Mouse (Mus musculus) kidney, embryonic 15.5 days (tissue): ENCODE measurements around the gene Pcyt2. TPM values are rescaled to one million over a fixed set of nuclear protein-coding genes. Genes with fewer than 3 reads are reported as not detected.
A peak's percentile ranks its signal among the peaks of the same experiment; 100 is the strongest.

Experiments
- ATAC-seq: fragments of 200-750 bp; cut with Nextera tagmentation; replicated peaks from 2 replicates; pipeline ENCODE4 v1.8.0; 2017; ENCODE audit warnings: moderate TSS enrichment; ENCODE audit not compliant: low FRiP score
- H3K27ac ChIP-seq: fragments of 300-500 bp; sonication (generic); 2 replicates; pipeline ENCODE4 v1.5.1; 2015; ENCODE audit warnings: mild to moderate bottlenecking, inconsistent platforms
- H3K27me3 ChIP-seq: fragments of 300-500 bp; sonication (generic); 2 replicates; pipeline ENCODE4 v1.6.1; 2015; ENCODE audit warnings: inconsistent platforms
- H3K36me3 ChIP-seq: fragments of 300-500 bp; sonication (generic); 2 replicates; pipeline ENCODE4 v1.6.1; 2015; ENCODE audit warnings: inconsistent platforms
- H3K4me1 ChIP-seq: fragments of 300-500 bp; sonication (generic); 2 replicates; pipeline ENCODE4 v1.6.1; 2015; ENCODE audit warnings: inconsistent platforms
- H3K4me2 ChIP-seq: fragments of 300-500 bp; sonication (generic); 2 replicates; pipeline ENCODE4 v1.6.1; 2015; ENCODE audit warnings: moderate library complexity, mild to moderate bottlenecking, inconsistent platforms
- H3K4me3 ChIP-seq: fragments of 300-500 bp; sonication (generic); replicated peaks from 2 replicates; pipeline ENCODE4 v1.5.1; 2015; ENCODE audit warnings: mild to moderate bottlenecking, inconsistent platforms
- H3K9ac ChIP-seq: fragments of 300-500 bp; sonication (generic); 2 replicates; pipeline ENCODE4 v1.6.1; 2015; ENCODE audit warnings: mild to moderate bottlenecking, inconsistent platforms
- H3K9me3 ChIP-seq: fragments of 300-500 bp; sonication (generic); replicated peaks from 2 replicates; pipeline ENCODE4 v1.6.1; 2016; ENCODE audit warnings: inconsistent platforms
- WGBS: fragments of 180-500 bp; shearing (Covaris S2); methylation state at CpG from one replicate; pipeline ENCODE4 v1.1.7; 2015; ENCODE audit warnings: mixed read lengths; 5-methylcytosine and 5-hydroxymethylcytosine counted together
- polyA plus RNA-seq: library from polyadenylated mRNA; unstranded; fragments of >200 nt; fragmentation: Nextera tagmentation; extraction: Ambion mirVana; gene quantifications from 2 replicates; pipeline ENCODE4 v1.2.1, GENCODE M21; 2015

The Pcyt2 gene
- polyA plus RNA-seq, 1 experiment from 2014 or later = 140 TPM

GRCm38 (mm10) chr11:120631726-120632448 lies 14.2 kb upstream of the Pcyt2 start:
- Histone ChIP-seq H3K27ac (peak overlapping the region; percentile 92), H3K9ac (peak overlapping the region; percentile 88), H3K4me1 (peaks cover 44% of the 10 kb centered on the region), H3K4me3 (peak overlapping the region; percentile 98), H3K27me3 (no peaks in the 10 kb centered on the region), H3K36me3 (peaks cover 28% of the 10 kb centered on the region), H3K4me2 (peak overlapping the region; percentile 90), H3K9me3 (no peaks in the 10 kb centered on the region)
- WGBS = 48% methylated on average over 4 of the region's 4 CpGs
- no peak for ATAC-seq

DNA sequence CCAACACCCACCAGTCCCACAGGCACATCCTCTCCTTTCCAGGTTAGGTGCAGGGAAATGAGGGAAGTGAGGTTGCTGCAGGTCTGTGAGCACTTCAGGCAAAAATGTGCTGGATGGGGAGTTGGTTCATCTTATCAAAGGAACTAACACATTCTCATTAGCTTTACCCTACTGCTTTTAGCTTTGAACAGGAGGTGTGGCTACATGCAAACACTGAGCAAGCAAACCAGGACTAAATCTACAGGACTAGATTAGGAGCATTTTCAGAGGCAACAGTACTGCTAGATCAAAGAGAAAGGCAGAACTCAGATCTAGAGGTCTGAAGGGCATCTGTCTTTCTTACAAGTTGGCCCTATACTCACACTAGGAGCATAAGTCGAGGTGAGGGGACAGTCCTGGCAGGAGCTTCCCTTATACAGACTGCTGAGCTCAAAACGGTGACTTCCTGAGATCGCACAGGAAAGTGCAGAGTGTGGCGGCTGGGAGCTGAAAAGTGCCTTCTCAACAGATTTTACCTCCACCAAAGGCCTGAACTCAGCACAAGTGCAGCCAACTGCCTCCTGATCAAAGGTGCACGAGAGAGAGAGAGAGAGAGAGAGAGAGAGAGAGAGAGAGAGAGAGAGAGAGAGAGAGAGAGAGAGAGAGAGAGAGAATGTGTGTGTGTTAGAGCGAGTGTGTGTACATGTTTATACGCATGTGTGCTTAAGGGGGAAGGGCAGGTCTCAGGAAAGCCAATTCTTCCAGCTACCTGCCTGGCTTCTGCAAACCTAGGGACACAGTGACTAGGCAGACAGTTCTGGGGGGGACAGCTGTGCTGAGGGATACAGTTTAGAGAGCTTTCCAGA lies 13.4 kb upstream of the Pcyt2 start:
- Histone ChIP-seq H3K9ac (peak overlapping the region; percentile 27; the same call in 1 of the 2 replicates), H3K9me3 (no peaks in the 10 kb centered on the region), H3K4me3 (peak overlapping the region; percentile 98), H3K36me3 (peaks cover 31% of the 10 kb centered on the region), H3K4me2 (peak overlapping the region; percentile 90), H3K4me1 (peaks cover 44% of the 10 kb centered on the region), H3K27me3 (no peaks in the 10 kb centered on the region), H3K27ac (peak overlapping the region; percentile 92)
- ATAC-seq = no peak
- whole genome bisulfite sequencing = 32% methylated on average over 7 of the region's 7 CpGs

DNA sequence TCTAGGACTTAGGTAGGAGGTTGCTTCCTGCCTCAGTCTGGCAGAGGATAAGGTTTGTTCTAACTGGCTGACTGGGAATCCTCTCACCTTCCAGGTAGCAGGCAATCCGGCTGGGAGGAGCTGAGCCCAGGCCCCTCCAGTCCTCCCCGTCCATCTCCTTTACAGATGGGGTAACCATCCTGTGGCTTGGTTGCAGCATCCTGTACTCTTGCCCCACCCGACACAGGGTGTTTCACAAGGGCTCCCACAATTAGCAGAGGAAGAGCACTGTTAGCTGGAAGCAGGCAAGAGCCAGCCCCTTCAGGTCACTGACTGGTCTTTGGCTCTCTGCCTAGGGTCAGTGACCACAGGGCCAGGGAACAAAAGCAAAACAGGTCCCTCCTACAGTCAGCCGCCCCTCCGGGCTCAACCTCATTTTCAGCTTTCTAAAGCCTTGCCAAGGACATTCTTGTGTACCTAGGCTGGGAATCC lies 12.7 kb upstream of the Pcyt2 start:
- Histone ChIP-seq H3K27me3 (no peaks in the 10 kb centered on the region), H3K27ac (peak overlapping the region; percentile 92), H3K36me3 (peaks cover 31% of the 10 kb centered on the region), H3K4me1 (peaks cover 48% of the 10 kb centered on the region), H3K4me2 (peak overlapping the region; percentile 90), H3K9ac (peak overlapping the region; percentile 27; the same call in 1 of the 2 replicates), H3K9me3 (no peaks in the 10 kb centered on the region), H3K4me3 (peak overlapping the region; percentile 14)
- 20% methylated on average over 5 of the region's 5 CpGs for WGBS
- no peak for ATAC-seq

- Histone ChIP-seq H3K4me2 (peak overlapping the region; percentile 90), H3K4me3 (peak overlapping the region; percentile 14; the same call in 1 of the 2 replicates), H3K27me3 (no peaks in the 10 kb centered on the region), H3K9ac (peak overlapping the region; percentile 27), H3K27ac (peak overlapping the region; percentile 92), H3K36me3 (peaks cover 31% of the 10 kb centered on the region), H3K4me1 (peaks cover 53% of the 10 kb centered on the region), H3K9me3 (no peaks in the 10 kb centered on the region)
- 19% methylated on average over 7 of the region's 7 CpGs for WGBS
- ATAC-seq = no peak
Observed at GRCm38 (mm10) chr11:120629911-120630310, 12.2 kb upstream of the Pcyt2 start.

DNA sequence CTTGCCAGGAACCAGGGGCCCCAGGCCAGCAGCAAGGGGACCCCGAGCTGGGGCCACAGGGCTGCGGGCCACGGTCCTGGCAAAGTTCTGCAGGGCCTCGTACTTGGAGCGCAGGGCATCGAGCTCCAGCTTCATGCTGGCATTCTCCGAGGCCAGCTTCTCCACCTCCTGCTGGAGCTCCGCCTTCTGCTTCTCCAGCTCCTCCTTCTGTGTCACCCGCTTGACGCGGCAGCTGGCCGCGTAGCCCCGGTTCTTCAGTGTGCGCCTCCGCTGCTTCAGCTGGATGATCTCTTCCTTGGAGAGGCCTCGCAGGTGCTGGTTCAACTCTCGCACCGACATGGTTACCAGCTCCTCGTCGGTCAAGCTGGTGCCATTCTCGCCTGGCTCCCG lies 11.6 kb upstream of the Pcyt2 start:
- H3K4me2 ChIP-seq = peak overlapping the region; percentile 90
- H3K4me3 ChIP-seq = peak overlapping the region; percentile 14; the same call in 1 of the 2 replicates

GRCm38 (mm10) chr11:120628601-120629340 lies 11.0 kb upstream of the Pcyt2 start:
- 0 out of 2 replicates have a peak overlapping the region, but pooled peaks have one; percentile 27 for H3K9ac ChIP-seq
- H3K4me3 ChIP-seq = no peak overlapping the region
- H3K4me2 ChIP-seq = 0 out of 2 replicates have a peak overlapping the region, but pooled peaks have one; percentile 90
- no peak for ATAC-seq
- H3K9me3 ChIP-seq = no peaks in the 10 kb centered on the region
- H3K36me3 ChIP-seq = peaks cover 31% of the 10 kb centered on the region
- H3K27ac ChIP-seq = 0 out of 2 replicates have a peak overlapping the region, but pooled peaks have one; percentile 15
- WGBS = 93% methylated on average over 23 of the region's 23 CpGs
- H3K27me3 ChIP-seq = no peaks in the 10 kb centered on the region
- H3K4me1 ChIP-seq = peaks cover 56% of the 10 kb centered on the region

More for the DNA sequence above, 11.6 kb upstream of the Pcyt2 start:
- H3K4me1 ChIP-seq = peaks cover 55% of the 10 kb centered on the region
- no peaks in the 10 kb centered on the region for H3K9me3 ChIP-seq
- ATAC-seq = no peak
- H3K27me3 ChIP-seq = no peaks in the 10 kb centered on the region
- 0 out of 2 replicates have a peak overlapping the region, but pooled peaks have one; percentile 27 for H3K9ac ChIP-seq
- H3K27ac ChIP-seq = peak overlapping the region; percentile 92
- H3K36me3 ChIP-seq = peaks cover 31% of the 10 kb centered on the region
- WGBS = 75% methylated on average over 23 of the region's 23 CpGs

GRCm38 (mm10) chr11:120627468-120628300 lies 9.9 kb upstream of the Pcyt2 start:
- peaks cover 57% of the 10 kb centered on the region for H3K4me1 ChIP-seq
- no peak for ATAC-seq
- no peak overlapping the region for H3K27ac ChIP-seq
- no peaks in the 10 kb centered on the region for H3K27me3 ChIP-seq
- H3K9me3 ChIP-seq = no peaks in the 10 kb centered on the region
- no peak overlapping the region for H3K4me3 ChIP-seq
- H3K9ac ChIP-seq = no peak overlapping the region
- 82% methylated on average over 22 of the region's 22 CpGs for WGBS
- H3K4me2 ChIP-seq = no peak overlapping the region
- H3K36me3 ChIP-seq = peaks cover 37% of the 10 kb centered on the region

GRCm38 (mm10) chr11:120626785-120627467 lies 9.2 kb upstream of the Pcyt2 start:
- WGBS = 87% methylated on average over 11 of the region's 11 CpGs
- H3K27me3 ChIP-seq = no peaks in the 10 kb centered on the region
- peaks cover 51% of the 10 kb centered on the region for H3K4me1 ChIP-seq
- no peaks in the 10 kb centered on the region for H3K9me3 ChIP-seq
- H3K4me3 ChIP-seq = no peak overlapping the region
- no peak overlapping the region for H3K27ac ChIP-seq
- no peak overlapping the region for H3K9ac ChIP-seq
- H3K36me3 ChIP-seq = peaks cover 45% of the 10 kb centered on the region
- H3K4me2 ChIP-seq = no peak overlapping the region
- no peak for ATAC-seq

- peak within 1 kb of the TSS; percentile 96 for H3K4me2 ChIP-seq
- no peaks in the 10 kb centered on the region for H3K9me3 ChIP-seq
- WGBS = 14% methylated on average over 5 of the region's 5 CpGs
- H3K27ac ChIP-seq = peak within 1 kb of the TSS; percentile 86
- H3K4me3 ChIP-seq = peak within 1 kb of the TSS; percentile 90
- ATAC-seq = peak; percentile 31; the same call in 1 of the 2 replicates
- peaks cover 34% of the 10 kb centered on the region for H3K4me1 ChIP-seq
- no peaks in the 10 kb centered on the region for H3K27me3 ChIP-seq
- H3K36me3 ChIP-seq = peaks cover 60% of the 10 kb centered on the region
- H3K9ac ChIP-seq = peak within 1 kb of the TSS; percentile 63
Observed at GRCm38 (mm10) chr11:120625152-120625775, 7.5 kb upstream of the Pcyt2 start, which contains the start of gene Sirt7. Gene Sirt7 (minus strand): TSS chr11:120625240.

- H3K9me3 ChIP-seq = no peaks in the 10 kb centered on the region
- H3K4me2 ChIP-seq = peak overlapping the region; percentile 96
- under 1% methylated on average over 53 of the region's 53 CpGs for WGBS
- H3K9ac ChIP-seq = peak overlapping the region; percentile 63
- H3K36me3 ChIP-seq = peaks cover 64% of the 10 kb centered on the region
- peak overlapping the region; percentile 90 for H3K4me3 ChIP-seq
- H3K27ac ChIP-seq = peak overlapping the region; percentile 86
- no peaks in the 10 kb centered on the region for H3K27me3 ChIP-seq
- ATAC-seq = peak; percentile 79
- H3K4me1 ChIP-seq = peaks cover 28% of the 10 kb centered on the region
Observed at GRCm38 (mm10) chr11:120624680-120625111, 7.0 kb upstream of the Pcyt2 start.
